Mouse (Mus musculus): ENCODE measurements at regions not wholly inside any gene's neighbourhood (a gene's known extent, or its start where the extent isn't known, plus 50 kb on each side); places are given as distances from the start of the nearest gene placed in this dataset.

GRCm38 (mm10) chr17:88158550-88158949 lies 93.5 kb upstream of the Fbxo11 start:
- DNase-seq = no peak
- intact Hi-C loops (cut with DNase I) = no loop called here
- TF ChIP-seq CTCF (IDR thresholded peaks at IDR 0.05) (no peak), EP300 (IDR thresholded peaks at IDR 0.05; ENCODE audit: insufficient read depth, low read depth, low read length) (no peak)
- H3K4me3 ChIP-seq = no peak overlapping the region
- no peaks in the 10 kb centered on the region for H3K79me2 ChIP-seq (replicated peaks; ENCODE audit: control insufficient read depth, insufficient read depth, low read length)
- no peak overlapping the region for H3K27ac ChIP-seq
- 45% methylated on average over 6 of the region's 6 CpGs for WGBS
- H3K4me1 ChIP-seq (ENCODE audit: control insufficient read depth, insufficient read depth, low read length) = no peaks in the 10 kb centered on the region
- H3K36me3 ChIP-seq (ENCODE audit: control insufficient read depth, insufficient read depth, low read length) = no peaks in the 10 kb centered on the region
- no peak overlapping the region for H3K9ac ChIP-seq (ENCODE audit: low read depth, low read length)
- no peaks in the 10 kb centered on the region for H3K27me3 ChIP-seq (ENCODE audit: control insufficient read depth, insufficient read depth, low read length)

DNA sequence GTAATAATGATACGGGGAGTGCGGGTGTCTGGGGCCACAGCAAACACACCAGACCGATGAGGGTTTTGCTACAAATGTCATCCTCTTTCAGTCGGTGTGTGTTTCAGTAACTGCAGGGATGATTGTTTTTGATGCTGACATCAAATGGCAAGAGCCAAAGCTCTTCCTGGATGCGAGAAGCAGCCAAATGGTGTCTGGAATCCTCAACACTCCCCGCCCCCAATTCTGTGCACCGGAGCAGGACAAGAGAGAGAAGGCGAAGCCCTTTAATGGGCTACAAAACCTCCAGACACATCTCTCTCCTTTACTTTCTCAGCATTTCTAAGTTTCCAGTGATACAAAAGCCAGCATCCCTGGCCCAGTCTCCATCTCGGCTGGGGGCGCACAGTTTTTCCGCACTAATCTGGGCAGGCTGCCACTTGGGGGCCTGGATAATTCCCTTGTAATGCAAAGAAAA lies 94.1 kb upstream of the Fbxo11 start:
- H3K4me1 ChIP-seq (ENCODE audit: control insufficient read depth, insufficient read depth, low read length) = no peaks in the 10 kb centered on the region
- H3K27me3 ChIP-seq (ENCODE audit: control insufficient read depth, insufficient read depth, low read length) = no peaks in the 10 kb centered on the region
- TF ChIP-seq POLR2A (IDR thresholded peaks at IDR 0.05; ENCODE audit: insufficient read depth, low read depth, low read length) = no peak
- TF ChIP-seq EP300 (IDR thresholded peaks at IDR 0.05; ENCODE audit: insufficient read depth, low read depth, low read length) = no peak
- no peak for TF ChIP-seq CTCF (IDR thresholded peaks at IDR 0.05)
- intact Hi-C loops (cut with DNase I) = no loop called here
- H3K9ac ChIP-seq (ENCODE audit: low read depth, low read length) = no peak overlapping the region
- no peaks in the 10 kb centered on the region for H3K36me3 ChIP-seq (ENCODE audit: control insufficient read depth, insufficient read depth, low read length)
- H3K27ac ChIP-seq = no peak overlapping the region
- 30% methylated on average over 11 of the region's 11 CpGs for WGBS
- no peaks in the 10 kb centered on the region for H3K79me2 ChIP-seq (replicated peaks; ENCODE audit: control insufficient read depth, insufficient read depth, low read length)
- H3K4me3 ChIP-seq = no peak overlapping the region
- no peak for DNase-seq

- Histone ChIP-seq H3K4me3 (no peak overlapping the region), H3K9ac (ENCODE audit: low read depth, low read length) (no peak overlapping the region), H3K4me1 (ENCODE audit: control insufficient read depth, insufficient read depth, low read length) (no peaks in the 10 kb centered on the region), H3K79me2 (replicated peaks; ENCODE audit: control insufficient read depth, insufficient read depth, low read length) (no peaks in the 10 kb centered on the region), H3K27me3 (ENCODE audit: control insufficient read depth, insufficient read depth, low read length) (no peaks in the 10 kb centered on the region), H3K36me3 (ENCODE audit: control insufficient read depth, insufficient read depth, low read length) (no peaks in the 10 kb centered on the region), H3K27ac (no peak overlapping the region)
- TF ChIP-seq EP300 (IDR thresholded peaks at IDR 0.05; ENCODE audit: insufficient read depth, low read depth, low read length) (no peak), CTCF (IDR thresholded peaks at IDR 0.05) (no peak), POLR2A (IDR thresholded peaks at IDR 0.05; ENCODE audit: insufficient read depth, low read depth, low read length) (no peak)
- WGBS = 49% methylated on average over 19 of the region's 19 CpGs
- intact Hi-C loops (cut with DNase I) = no loop called here
- no peak for DNase-seq
Measured at GRCm38 (mm10) chr17:88159851-88160676, 95.0 kb upstream of the Fbxo11 start.

GRCm38 (mm10) chr17:88160677-88161001 lies 95.5 kb upstream of the Fbxo11 start:
- TF ChIP-seq EP300 (IDR thresholded peaks at IDR 0.05; ENCODE audit: insufficient read depth, low read depth, low read length) (no peak), CTCF (IDR thresholded peaks at IDR 0.05) (no peak), POLR2A (IDR thresholded peaks at IDR 0.05; ENCODE audit: insufficient read depth, low read depth, low read length) (no peak)
- no peaks in the 10 kb centered on the region for H3K79me2 ChIP-seq (replicated peaks; ENCODE audit: control insufficient read depth, insufficient read depth, low read length)
- H3K4me1 ChIP-seq (ENCODE audit: control insufficient read depth, insufficient read depth, low read length) = no peaks in the 10 kb centered on the region
- H3K27me3 ChIP-seq (ENCODE audit: control insufficient read depth, insufficient read depth, low read length) = no peaks in the 10 kb centered on the region
- H3K9ac ChIP-seq (ENCODE audit: low read depth, low read length) = no peak overlapping the region
- no peaks in the 10 kb centered on the region for H3K36me3 ChIP-seq (ENCODE audit: control insufficient read depth, insufficient read depth, low read length)
- whole genome bisulfite sequencing = 80% methylated on average over 14 of the region's 14 CpGs
- intact Hi-C loops (cut with DNase I) = no loop called here
- no peak overlapping the region for H3K27ac ChIP-seq
- no peak overlapping the region for H3K4me3 ChIP-seq
- DNase-seq = no peak

DNA sequence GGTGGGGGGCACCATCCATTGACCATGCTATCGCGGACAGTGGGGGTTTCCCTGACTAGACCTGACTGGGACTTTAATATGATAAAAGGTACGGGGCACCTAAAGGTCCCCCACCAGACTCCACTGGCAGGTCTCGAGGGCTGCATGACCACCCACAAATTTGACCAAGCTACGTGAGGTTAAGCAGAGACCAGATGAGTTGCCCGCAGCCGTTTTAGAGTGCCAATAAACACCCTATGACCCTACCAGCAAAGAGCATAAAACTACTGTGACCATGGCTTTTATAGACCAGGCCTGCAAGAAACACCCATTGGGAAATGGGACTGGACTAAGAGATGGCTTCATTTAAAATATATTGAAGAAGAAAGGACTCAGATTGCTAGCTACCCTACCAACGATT lies 96.7 kb upstream of the Fbxo11 start:
- H3K4me3 ChIP-seq = no peak overlapping the region
- no peaks in the 10 kb centered on the region for H3K36me3 ChIP-seq (ENCODE audit: control insufficient read depth, insufficient read depth, low read length)
- TF ChIP-seq POLR2A (IDR thresholded peaks at IDR 0.05; ENCODE audit: insufficient read depth, low read depth, low read length) = no peak
- TF ChIP-seq CTCF (IDR thresholded peaks at IDR 0.05) = no peak
- TF ChIP-seq EP300 (IDR thresholded peaks at IDR 0.05; ENCODE audit: insufficient read depth, low read depth, low read length) = no peak
- H3K27me3 ChIP-seq (ENCODE audit: control insufficient read depth, insufficient read depth, low read length) = no peaks in the 10 kb centered on the region
- H3K79me2 ChIP-seq (replicated peaks; ENCODE audit: control insufficient read depth, insufficient read depth, low read length) = no peaks in the 10 kb centered on the region
- no peak for DNase-seq
- H3K27ac ChIP-seq = no peak overlapping the region
- H3K4me1 ChIP-seq (ENCODE audit: control insufficient read depth, insufficient read depth, low read length) = no peaks in the 10 kb centered on the region
- WGBS = 96% methylated on average over 8 of the region's 8 CpGs
- intact Hi-C loops (cut with DNase I) = no loop called here
- H3K9ac ChIP-seq (ENCODE audit: low read depth, low read length) = no peak overlapping the region

DNA sequence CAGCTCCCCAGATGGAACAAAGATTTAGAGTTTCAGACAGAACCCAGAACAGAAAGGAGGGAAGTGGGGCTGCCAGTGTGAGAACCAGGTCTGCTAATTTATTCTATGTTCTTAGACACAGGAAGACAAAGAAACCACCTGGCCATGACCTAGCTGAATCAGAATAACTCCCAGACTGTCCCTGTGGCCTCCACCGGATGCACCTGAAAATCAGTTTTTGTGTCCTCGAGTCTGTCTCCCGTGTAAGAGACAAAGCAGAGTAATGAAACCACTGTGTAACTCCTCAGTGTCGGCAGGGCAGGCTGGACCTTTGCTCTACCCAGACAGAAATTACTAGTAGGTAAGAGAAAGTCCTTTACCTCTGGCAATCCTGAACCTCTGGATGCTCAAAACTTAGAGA lies 99.7 kb upstream of the Fbxo11 start:
- WGBS = 78% methylated on average over 4 of the region's 4 CpGs
- no peaks in the 10 kb centered on the region for H3K27me3 ChIP-seq (ENCODE audit: control insufficient read depth, insufficient read depth, low read length)
- no peaks in the 10 kb centered on the region for H3K79me2 ChIP-seq (replicated peaks; ENCODE audit: control insufficient read depth, insufficient read depth, low read length)
- intact Hi-C loops (cut with DNase I) = no loop called here
- no peaks in the 10 kb centered on the region for H3K4me1 ChIP-seq (ENCODE audit: control insufficient read depth, insufficient read depth, low read length)
- TF ChIP-seq EP300 (IDR thresholded peaks at IDR 0.05; ENCODE audit: insufficient read depth, low read depth, low read length) (no peak), CTCF (IDR thresholded peaks at IDR 0.05) (no peak), POLR2A (IDR thresholded peaks at IDR 0.05; ENCODE audit: insufficient read depth, low read depth, low read length) (no peak)
- no peak overlapping the region for H3K27ac ChIP-seq
- DNase-seq = no peak
- H3K4me3 ChIP-seq = no peak overlapping the region
- no peaks in the 10 kb centered on the region for H3K36me3 ChIP-seq (ENCODE audit: control insufficient read depth, insufficient read depth, low read length)
- H3K9ac ChIP-seq (ENCODE audit: low read depth, low read length) = no peak overlapping the region
